Mouse (Mus musculus) stomach, postnatal 0 days (tissue): ENCODE measurements around the gene S100a4. TPM values are rescaled to one million over a fixed set of nuclear protein-coding genes. Genes with fewer than 3 reads are reported as not detected.
A peak's percentile ranks its signal among the peaks of the same experiment; 100 is the strongest.

Source experiments
- ATAC-seq: fragments of 200-750 bp; cut with Nextera tagmentation; 2 replicates; pipeline ENCODE4 v1.8.0; 2017; ENCODE audit not compliant: low FRiP score, low TSS enrichment
- DNase-seq: peaks from one replicate; pipeline ENCODE4 v3.0.0-alpha.2; 2016; ENCODE audit warnings: low spot score
- H3K27ac ChIP-seq: fragments of 300-500 bp; sonication (generic); replicated peaks from 2 replicates; pipeline ENCODE4 v1.5.1; 2014; ENCODE audit warnings: mild to moderate bottlenecking, control low read depth
- H3K27me3 ChIP-seq: fragments of 300-500 bp; sonication (generic); 2 replicates; pipeline ENCODE4 v1.6.1; 2014; ENCODE audit warnings: low read length; ENCODE audit not compliant: control insufficient read depth, insufficient read depth
- H3K36me3 ChIP-seq: fragments of 300-500 bp; sonication (generic); 2 replicates; pipeline ENCODE4 v1.6.1; 2014; ENCODE audit warnings: low read length, mixed read lengths; ENCODE audit not compliant: control insufficient read depth, insufficient read depth
- H3K4me1 ChIP-seq: fragments of 300-500 bp; sonication (generic); replicated peaks from 2 replicates; pipeline ENCODE4 v1.6.1; 2014; ENCODE audit warnings: antibody characterized with exemption; ENCODE audit not compliant: control insufficient read depth, insufficient read depth
- H3K4me2 ChIP-seq: fragments of 300-500 bp; sonication (generic); replicated peaks from 2 replicates; pipeline ENCODE4 v1.6.1; 2014; ENCODE audit warnings: low read depth, mild to moderate bottlenecking, control low read depth, moderate library complexity
- H3K4me3 ChIP-seq: fragments of 300-500 bp; sonication (generic); 2 replicates; pipeline ENCODE4 v1.5.1; 2014; ENCODE audit warnings: low read depth, low read length, control low read depth
- H3K9ac ChIP-seq: fragments of 300-500 bp; sonication (generic); 2 replicates; pipeline ENCODE4 v1.6.1; 2014; ENCODE audit warnings: mild to moderate bottlenecking, low read length, control low read depth, mixed read lengths
- H3K9me3 ChIP-seq: fragments of 300-500 bp; sonication (generic); 2 replicates; pipeline ENCODE4 v1.6.1; 2016; ENCODE audit warnings: low read length; ENCODE audit not compliant: control insufficient read depth
- CTCF ChIP-seq: IDR thresholded peaks from 2 replicates; pipeline ENCODE4 v1.5.1; 2016; ENCODE audit warnings: antibody characterized with exemption, low read depth, mild to moderate bottlenecking, moderate library complexity
- EP300 ChIP-seq: optimal IDR thresholded peaks from 2 replicates; pipeline ENCODE3; 2016; ENCODE audit warnings: antibody characterized with exemption
- WGBS: fragments of 180-500 bp; shearing (Covaris S2); extraction: QIAGEN DNeasy Blood & Tissue Kit; methylation state at CpG from one replicate; pipeline ENCODE4 v1.1.7; 2014; 5-methylcytosine and 5-hydroxymethylcytosine counted together
- polyA plus RNA-seq: library from polyadenylated mRNA; unstranded; fragments of >200 nt; fragmentation: Nextera tagmentation; extraction: Ambion mirVana; gene quantifications from 2 replicates; pipeline ENCODE4 v1.2.1, GENCODE M21; 2015

The S100a4 gene
- polyA plus RNA-seq: 12.1 and 17.4 TPM in 2 replicates

GRCm38 (mm10) chr3:90603623-90604022, at the start of gene S100a4:
Gene S100a4 (plus strand): TSS chr3:90603771.
- Histone ChIP-seq H3K27ac (peak within 1 kb of the TSS; percentile 90), H3K36me3 (no peaks in the 10 kb centered on the region), H3K27me3 (no peaks in the 10 kb centered on the region), H3K9me3 (no peaks in the 10 kb centered on the region), H3K4me1 (peaks cover 17% of the 10 kb centered on the region), H3K9ac (no peak within 1 kb of the TSS), H3K4me2 (no peak within 1 kb of the TSS), H3K4me3 (no peak within 1 kb of the TSS)
- 32% methylated on average over 3 of the region's 3 CpGs for WGBS
- TF ChIP-seq EP300 (no peak), CTCF (no peak)
- no peak for DNase-seq
- peak; percentile 33; the same call in 1 of the 2 replicates for ATAC-seq

DNA sequence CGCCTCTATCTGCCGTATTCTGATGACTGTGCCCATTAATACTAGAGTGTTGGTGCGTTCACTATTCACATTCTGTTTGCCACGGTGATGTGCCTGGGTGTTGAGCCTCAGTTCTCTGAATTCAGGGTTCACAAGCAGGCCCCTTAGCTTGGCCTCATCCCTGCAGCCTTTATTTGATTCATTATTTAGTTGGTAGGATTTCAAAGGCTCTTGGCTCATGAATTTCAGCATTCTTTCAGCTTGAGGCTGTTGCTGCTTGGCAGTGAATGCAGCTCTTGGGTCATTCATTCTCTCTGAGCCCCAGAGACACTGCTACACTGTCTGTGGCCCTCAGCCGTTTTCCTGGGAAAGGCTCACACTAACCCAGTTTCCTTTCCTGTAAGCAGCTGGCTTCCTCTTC, 47.6 kb upstream of the S100a4 start:
- H3K27ac ChIP-seq: 0 out of 2 replicates have a peak overlapping the region, but pooled peaks have one; percentile 40
- H3K4me2 ChIP-seq: no peak overlapping the region
- no peak overlapping the region for H3K9ac ChIP-seq
- H3K9me3 ChIP-seq: no peaks in the 10 kb centered on the region
- no peak for ATAC-seq
- H3K27me3 ChIP-seq: no peaks in the 10 kb centered on the region
- no peaks in the 10 kb centered on the region for H3K36me3 ChIP-seq
- no peak overlapping the region for H3K4me3 ChIP-seq
- H3K4me1 ChIP-seq: no peaks in the 10 kb centered on the region
- WGBS: 54% methylated on average over 5 of the region's 5 CpGs
- TF ChIP-seq CTCF (no peak), EP300 (no peak)
- DNase-seq: no peak

GRCm38 (mm10) chr3:90560008-90560628, 43.5 kb upstream of the S100a4 start, which contains the start of gene S100a3:
Gene S100a3 (plus strand): TSS chr3:90560578.
- Histone ChIP-seq H3K9ac (no peak within 1 kb of the TSS), H3K27me3 (no peaks in the 10 kb centered on the region), H3K9me3 (no peaks in the 10 kb centered on the region), H3K27ac (no peak within 1 kb of the TSS), H3K4me1 (no peaks in the 10 kb centered on the region), H3K4me2 (no peak within 1 kb of the TSS), H3K36me3 (no peaks in the 10 kb centered on the region), H3K4me3 (no peak within 1 kb of the TSS)
- TF ChIP-seq CTCF (no peak), EP300 (no peak)
- no peak for ATAC-seq
- no peak for DNase-seq
- WGBS: 68% methylated on average over 6 of the region's 6 CpGs

GRCm38 (mm10) chr3:90574691-90575090, 28.9 kb upstream of the S100a4 start:
- ATAC-seq (0 out of 2 replicates have a peak, but pooled peaks have one; percentile 15), DNase-seq (no peak)
- Histone ChIP-seq H3K9me3 (no peaks in the 10 kb centered on the region), H3K9ac (0 out of 2 replicates have a peak overlapping the region, but pooled peaks have one; percentile 31), H3K4me1 (no peaks in the 10 kb centered on the region), H3K36me3 (no peaks in the 10 kb centered on the region), H3K27ac (peak overlapping the region; percentile 71), H3K4me2 (no peak overlapping the region), H3K27me3 (no peaks in the 10 kb centered on the region), H3K4me3 (no peak overlapping the region)
- WGBS: 65% methylated on average over 5 of the region's 5 CpGs
- no peak for TF ChIP-seq EP300
- no peak for TF ChIP-seq CTCF

GRCm38 (mm10) chr3:90575320-90575719, 28.3 kb upstream of the S100a4 start:
- Histone ChIP-seq H3K4me3 (no peak overlapping the region), H3K4me2 (no peak overlapping the region), H3K27me3 (no peaks in the 10 kb centered on the region), H3K36me3 (no peaks in the 10 kb centered on the region), H3K9me3 (no peaks in the 10 kb centered on the region), H3K9ac (no peak overlapping the region), H3K27ac (peak overlapping the region; percentile 71; the same call in 1 of the 2 replicates), H3K4me1 (no peaks in the 10 kb centered on the region)
- ATAC-seq (no peak), DNase-seq (no peak)
- no peak for TF ChIP-seq EP300
- TF ChIP-seq CTCF: no peak
- WGBS: 51% methylated on average over 3 of the region's 3 CpGs

DNA sequence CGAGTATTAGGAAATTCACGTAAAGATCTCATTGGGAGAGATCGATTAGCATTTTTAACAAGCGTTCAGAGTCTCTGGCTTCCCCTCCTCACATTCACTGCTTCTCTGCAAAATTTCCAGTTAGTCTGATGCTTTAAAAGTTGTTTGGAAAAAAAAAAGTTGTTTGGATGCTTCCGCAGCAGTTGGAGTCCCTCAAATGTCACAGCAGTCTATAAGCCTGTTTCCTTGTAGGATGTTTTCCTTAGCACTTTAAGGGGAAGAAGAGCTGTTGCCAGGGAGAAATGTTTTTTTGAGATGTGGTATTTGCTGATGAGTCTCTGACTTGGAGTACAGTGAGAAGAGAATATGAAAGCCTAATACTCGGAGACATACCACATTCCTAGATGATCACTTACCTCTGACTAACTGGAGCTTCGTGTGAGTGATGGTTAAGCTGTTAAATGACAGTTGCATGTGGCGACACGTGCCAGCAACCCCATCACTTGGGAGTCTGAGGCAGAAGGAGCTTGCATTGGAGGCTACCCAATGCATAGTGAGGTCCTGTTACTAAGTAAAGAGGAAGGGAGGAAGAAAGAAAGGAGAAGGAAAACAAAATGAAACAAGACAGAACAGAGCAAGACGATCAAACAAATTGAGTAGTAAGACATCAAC, 27.1 kb upstream of the S100a4 start:
- ATAC-seq (no peak), DNase-seq (no peak)
- Histone ChIP-seq H3K9me3 (no peaks in the 10 kb centered on the region), H3K27me3 (no peaks in the 10 kb centered on the region), H3K36me3 (no peaks in the 10 kb centered on the region), H3K4me2 (no peak overlapping the region), H3K9ac (no peak overlapping the region), H3K4me3 (no peak overlapping the region), H3K4me1 (no peaks in the 10 kb centered on the region), H3K27ac (no peak overlapping the region)
- no peak for TF ChIP-seq EP300
- no peak for TF ChIP-seq CTCF
- 51% methylated on average over 10 of the region's 10 CpGs for WGBS
